Mouse (Mus musculus) neural tube, embryonic 12.5 days (tissue): ENCODE measurements at regions not wholly inside any gene's neighbourhood (a gene's known extent, or its start where the extent isn't known, plus 50 kb on each side); places are given as distances from the start of the nearest gene placed in this dataset.

ENCODE experiments used
- ATAC-seq: fragments of 200-750 bp; cut with Nextera tagmentation; 2 replicates; pipeline ENCODE4 v1.8.0; 2017; ENCODE audit warnings: low read depth, mild to moderate bottlenecking, moderate TSS enrichment, moderate library complexity; ENCODE audit not compliant: low FRiP score
- H3K27ac ChIP-seq: fragments of 300-500 bp; sonication (generic); 2 replicates; pipeline ENCODE4 v1.5.1; 2016
- H3K27me3 ChIP-seq: fragments of 300-500 bp; sonication (generic); replicated peaks from 2 replicates; pipeline ENCODE4 v1.6.1; 2016; ENCODE audit warnings: mild to moderate bottlenecking
- H3K36me3 ChIP-seq: fragments of 300-500 bp; sonication (generic); 2 replicates; pipeline ENCODE4 v1.6.1; 2016; ENCODE audit warnings: mild to moderate bottlenecking
- H3K4me1 ChIP-seq: fragments of 300-500 bp; sonication (generic); 2 replicates; pipeline ENCODE4 v1.6.1; 2016
- H3K4me2 ChIP-seq: fragments of 300-500 bp; sonication (generic); replicated peaks from 2 replicates; pipeline ENCODE4 v1.6.1; 2016; ENCODE audit warnings: mild to moderate bottlenecking
- H3K4me3 ChIP-seq: fragments of 300-500 bp; sonication (generic); 2 replicates; pipeline ENCODE4 v1.5.1; 2016
- H3K9ac ChIP-seq: fragments of 300-500 bp; sonication (generic); 2 replicates; pipeline ENCODE4 v1.6.1; 2016; ENCODE audit warnings: mild to moderate bottlenecking
- H3K9me3 ChIP-seq: fragments of 300-500 bp; sonication (generic); 2 replicates; pipeline ENCODE4 v1.6.1; 2016; ENCODE audit warnings: mild to moderate bottlenecking
- WGBS: fragments of 180-500 bp; shearing (Covaris S2); methylation state at CpG from one replicate; pipeline ENCODE4 v1.1.7; 2016; 5-methylcytosine and 5-hydroxymethylcytosine counted together

DNA sequence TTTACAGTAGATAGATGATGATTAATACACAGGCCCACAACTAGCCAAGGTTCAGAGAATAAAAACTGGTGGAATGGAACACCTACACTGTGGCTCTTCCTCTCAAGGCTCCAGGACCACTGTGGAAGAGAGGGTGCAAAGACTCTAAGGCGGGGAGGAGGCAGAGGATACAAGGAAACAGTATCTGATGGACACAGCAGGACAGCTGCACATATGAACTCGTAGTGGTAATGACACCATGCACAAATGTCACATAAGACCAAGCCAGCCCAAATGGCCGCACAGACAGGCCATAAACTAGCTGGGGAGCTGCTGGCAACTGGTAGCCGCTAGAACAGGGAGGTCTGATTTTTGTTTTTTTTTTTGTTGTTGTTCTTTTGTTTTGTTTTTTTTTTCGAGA, 197.0 kb upstream of the Serp2 start:
- WGBS: 85% methylated on average over 5 of the region's 5 CpGs
- H3K27me3 ChIP-seq: no peaks in the 10 kb centered on the region
- H3K4me2 ChIP-seq: no peak overlapping the region
- no peak overlapping the region for H3K9ac ChIP-seq
- no peaks in the 10 kb centered on the region for H3K4me1 ChIP-seq
- H3K36me3 ChIP-seq: no peaks in the 10 kb centered on the region
- H3K9me3 ChIP-seq: no peaks in the 10 kb centered on the region
- no peak overlapping the region for H3K4me3 ChIP-seq
- no peak overlapping the region for H3K27ac ChIP-seq
- no peak for ATAC-seq

DNA sequence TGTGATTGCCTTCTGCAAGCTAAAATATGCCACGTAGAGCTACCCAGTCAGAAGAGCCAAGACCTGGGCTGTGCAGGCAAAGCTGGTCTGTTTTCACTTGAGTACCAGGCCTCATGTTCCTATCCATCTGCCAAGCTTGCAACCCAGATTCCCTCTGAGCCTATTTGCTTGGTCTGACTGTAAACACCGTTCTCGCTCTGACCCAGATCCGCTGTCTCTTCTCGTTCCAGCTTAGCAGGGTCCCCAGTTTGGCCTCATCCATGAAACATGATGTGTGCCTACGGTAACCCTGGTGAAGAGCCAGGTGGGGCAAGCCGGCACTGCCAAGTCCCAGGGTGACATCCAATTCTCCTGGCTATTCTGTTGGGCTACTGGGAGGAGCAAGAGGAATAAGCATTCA, 192.5 kb upstream of the Serp2 start:
- H3K36me3 ChIP-seq: no peaks in the 10 kb centered on the region
- no peaks in the 10 kb centered on the region for H3K9me3 ChIP-seq
- no peak overlapping the region for H3K27ac ChIP-seq
- no peaks in the 10 kb centered on the region for H3K4me1 ChIP-seq
- WGBS: 93% methylated on average over 7 of the region's 7 CpGs
- H3K9ac ChIP-seq: no peak overlapping the region
- no peak overlapping the region for H3K4me3 ChIP-seq
- no peaks in the 10 kb centered on the region for H3K27me3 ChIP-seq
- no peak overlapping the region for H3K4me2 ChIP-seq
- ATAC-seq: no peak

GRCm38 (mm10) chr14:76748711-76749110, 192.0 kb upstream of the Serp2 start:
- no peak overlapping the region for H3K27ac ChIP-seq
- no peak for ATAC-seq

DNA sequence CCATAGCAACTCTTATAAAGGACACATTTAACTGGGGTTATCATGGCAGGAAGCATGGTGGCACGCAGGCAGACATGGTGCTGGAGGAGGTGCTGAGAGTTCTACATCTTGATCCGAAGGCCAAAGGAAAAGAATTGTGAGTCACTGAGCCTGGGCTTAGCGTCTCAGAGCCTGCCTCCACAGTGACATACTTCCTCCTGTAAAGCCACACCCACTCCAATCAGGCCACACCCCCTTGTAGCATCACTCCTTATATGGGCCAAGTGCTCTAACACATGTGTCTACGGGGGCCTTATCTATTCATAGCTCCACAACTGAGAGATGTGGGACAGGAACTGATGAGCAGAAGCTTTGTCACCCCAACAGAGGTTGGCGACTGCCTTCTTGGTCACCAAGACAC, 191.1 kb upstream of the Serp2 start:
- H3K4me3 ChIP-seq: no peak overlapping the region
- 96% methylated on average over 5 of the region's 5 CpGs for WGBS
- H3K9ac ChIP-seq: no peak overlapping the region
- H3K27ac ChIP-seq: no peak overlapping the region
- H3K4me2 ChIP-seq: no peak overlapping the region
- H3K36me3 ChIP-seq: no peaks in the 10 kb centered on the region
- no peaks in the 10 kb centered on the region for H3K27me3 ChIP-seq
- ATAC-seq: no peak
- H3K4me1 ChIP-seq: no peaks in the 10 kb centered on the region
- no peaks in the 10 kb centered on the region for H3K9me3 ChIP-seq

More at GRCm38 (mm10) chr14:76748711-76749110, 192.0 kb upstream of the Serp2 start:
- no peaks in the 10 kb centered on the region for H3K4me1 ChIP-seq
- 95% methylated on average over 2 of the region's 2 CpGs for WGBS
- no peaks in the 10 kb centered on the region for H3K9me3 ChIP-seq
- no peak overlapping the region for H3K4me3 ChIP-seq
- no peak overlapping the region for H3K9ac ChIP-seq
- no peak overlapping the region for H3K4me2 ChIP-seq
- no peaks in the 10 kb centered on the region for H3K36me3 ChIP-seq
- H3K27me3 ChIP-seq: no peaks in the 10 kb centered on the region

DNA sequence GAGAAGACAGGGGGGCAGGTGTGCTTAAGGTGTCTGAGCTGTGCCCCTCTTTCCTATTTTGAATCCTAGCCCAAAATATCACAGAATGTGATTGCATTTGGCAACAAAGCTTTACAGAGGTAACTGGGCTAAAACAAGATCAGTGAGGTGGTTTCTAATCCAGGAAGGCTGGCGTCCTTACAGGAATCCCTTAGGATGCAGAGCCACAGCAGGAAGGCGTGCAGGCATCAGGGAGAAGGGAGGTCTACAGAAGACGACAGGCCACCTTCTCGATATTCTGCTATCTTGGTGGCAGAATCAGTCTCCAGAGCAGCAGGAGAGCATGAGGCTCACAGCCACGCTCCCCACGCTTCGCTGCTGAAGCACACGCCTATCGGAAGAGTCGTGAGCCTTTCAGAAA, 189.6 kb upstream of the Serp2 start:
- no peaks in the 10 kb centered on the region for H3K4me1 ChIP-seq
- no peaks in the 10 kb centered on the region for H3K36me3 ChIP-seq
- no peak overlapping the region for H3K4me2 ChIP-seq
- no peak for ATAC-seq
- WGBS: 91% methylated on average over 10 of the region's 10 CpGs
- no peaks in the 10 kb centered on the region for H3K9me3 ChIP-seq
- no peak overlapping the region for H3K9ac ChIP-seq
- no peak overlapping the region for H3K27ac ChIP-seq
- H3K27me3 ChIP-seq: no peaks in the 10 kb centered on the region
- H3K4me3 ChIP-seq: no peak overlapping the region

DNA sequence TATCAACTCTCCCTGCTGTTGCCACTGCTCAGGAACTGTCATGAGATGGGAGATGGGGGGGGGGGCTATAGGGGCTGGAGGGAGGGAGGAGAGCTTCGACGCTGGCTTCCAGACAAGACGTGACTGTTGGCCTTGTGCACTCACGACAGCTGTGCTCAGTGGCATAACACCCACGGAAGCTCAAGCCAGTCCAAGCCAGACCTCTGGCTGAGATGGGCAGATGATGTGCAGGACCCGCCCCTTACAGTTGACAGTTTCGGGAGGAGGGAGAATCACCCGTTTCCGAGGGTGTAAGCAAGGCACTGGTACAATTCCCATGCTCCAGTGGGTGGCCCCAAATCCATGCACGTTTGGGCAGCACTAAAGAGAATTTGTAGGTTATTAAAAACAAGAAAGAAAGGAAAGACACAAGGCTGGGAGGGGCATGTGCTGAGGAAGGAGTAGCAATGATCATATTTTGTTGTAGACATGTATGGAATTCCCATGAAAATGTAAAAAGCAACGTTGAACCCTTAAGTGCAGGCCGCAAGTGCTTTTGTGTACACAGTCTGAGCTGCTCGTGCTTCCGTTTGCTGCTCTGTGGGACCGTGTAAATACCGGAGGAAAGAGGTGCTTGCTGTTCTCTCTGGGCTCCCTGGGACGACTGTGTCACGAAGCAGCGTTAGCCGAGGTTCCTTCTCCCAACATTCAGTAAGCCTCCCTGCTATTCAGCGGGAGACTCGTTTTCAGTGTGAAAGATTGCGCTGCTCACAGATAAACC, 188.2 kb upstream of the Serp2 start:
- no peak for ATAC-seq
- H3K4me3 ChIP-seq: no peak overlapping the region
- peaks cover 1% of the 10 kb centered on the region; the same call in 1 of the 2 replicates for H3K4me1 ChIP-seq
- no peaks in the 10 kb centered on the region for H3K27me3 ChIP-seq
- no peak overlapping the region for H3K9ac ChIP-seq
- no peaks in the 10 kb centered on the region for H3K9me3 ChIP-seq
- H3K27ac ChIP-seq: no peak overlapping the region
- H3K36me3 ChIP-seq: no peaks in the 10 kb centered on the region
- no peak overlapping the region for H3K4me2 ChIP-seq
- 75% methylated on average over 23 of the region's 23 CpGs for WGBS

DNA sequence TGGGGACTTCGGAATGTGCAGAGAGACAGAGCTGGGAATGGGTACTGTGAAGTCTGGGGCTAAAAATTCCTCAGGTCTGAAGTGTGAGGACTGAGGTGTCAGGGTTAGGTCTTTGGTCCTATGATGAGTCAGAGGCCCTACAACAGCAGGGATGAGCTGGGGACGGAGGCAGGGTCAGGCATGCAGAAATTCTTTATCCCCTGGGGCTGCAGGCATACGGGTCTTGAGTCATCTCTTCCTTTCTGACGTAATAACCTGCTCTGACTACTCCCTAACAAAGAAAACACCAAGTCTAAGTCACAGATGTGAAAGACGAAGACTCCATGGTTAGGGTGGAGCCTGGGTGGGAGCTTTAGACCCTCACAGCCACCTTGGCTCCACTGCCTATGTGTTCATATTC, 185.6 kb upstream of the Serp2 start:
- Histone ChIP-seq H3K9ac (no peak overlapping the region), H3K36me3 (no peaks in the 10 kb centered on the region), H3K27me3 (no peaks in the 10 kb centered on the region), H3K4me2 (no peak overlapping the region), H3K4me3 (no peak overlapping the region), H3K9me3 (no peaks in the 10 kb centered on the region), H3K27ac (no peak overlapping the region), H3K4me1 (peaks cover 3% of the 10 kb centered on the region; the same call in 1 of the 2 replicates)
- no peak for ATAC-seq
- 77% methylated on average over 5 of the region's 5 CpGs for WGBS

GRCm38 (mm10) chr14:76739836-76740597, 183.3 kb upstream of the Serp2 start:
- H3K4me1 ChIP-seq: peaks cover 6% of the 10 kb centered on the region; the same call in 1 of the 2 replicates
- H3K4me2 ChIP-seq: peak overlapping the region; percentile 26; the same call in 1 of the 2 replicates
- H3K27me3 ChIP-seq: no peaks in the 10 kb centered on the region
- ATAC-seq: 0 out of 2 replicates have a peak, but pooled peaks have one; percentile 29
- H3K36me3 ChIP-seq: no peaks in the 10 kb centered on the region
- H3K9ac ChIP-seq: no peak overlapping the region
- no peak overlapping the region for H3K27ac ChIP-seq
- WGBS: 63% methylated on average over 25 of the region's 25 CpGs
- H3K9me3 ChIP-seq: no peaks in the 10 kb centered on the region
- H3K4me3 ChIP-seq: no peak overlapping the region

DNA sequence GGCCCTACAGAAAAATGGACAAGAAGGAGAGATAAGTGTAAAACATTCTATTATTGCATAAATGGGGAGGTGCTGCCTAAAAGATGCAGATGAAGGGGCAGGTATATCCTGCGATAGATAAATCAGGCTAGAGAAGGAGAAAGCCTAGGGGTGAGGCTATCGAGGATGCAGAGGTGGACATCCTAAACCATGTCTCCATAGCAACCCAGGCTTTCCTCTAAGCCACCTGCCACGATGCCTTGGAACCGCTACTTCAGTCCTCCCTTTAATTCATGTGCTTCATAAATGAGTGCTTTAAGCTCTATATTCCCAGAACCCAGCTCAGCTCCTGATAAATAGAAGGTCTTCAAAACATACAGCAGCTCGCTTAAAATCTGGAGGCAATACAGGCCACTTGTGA, 179.3 kb upstream of the Serp2 start:
- 84% methylated on average over 5 of the region's 5 CpGs for WGBS
- Histone ChIP-seq H3K4me1 (peaks cover 6% of the 10 kb centered on the region; the same call in 1 of the 2 replicates), H3K27ac (no peak overlapping the region), H3K9me3 (no peaks in the 10 kb centered on the region), H3K36me3 (no peaks in the 10 kb centered on the region), H3K27me3 (no peaks in the 10 kb centered on the region), H3K9ac (no peak overlapping the region), H3K4me3 (no peak overlapping the region), H3K4me2 (no peak overlapping the region)
- ATAC-seq: no peak

GRCm38 (mm10) chr14:76735107-76735506, 178.4 kb upstream of the Serp2 start:
- Histone ChIP-seq H3K9me3 (no peaks in the 10 kb centered on the region), H3K27me3 (no peaks in the 10 kb centered on the region), H3K9ac (no peak overlapping the region), H3K4me1 (peaks cover 6% of the 10 kb centered on the region; the same call in 1 of the 2 replicates), H3K36me3 (no peaks in the 10 kb centered on the region), H3K27ac (no peak overlapping the region), H3K4me2 (no peak overlapping the region), H3K4me3 (no peak overlapping the region)
- WGBS: 35% methylated on average over 4 of the region's 4 CpGs
- no peak for ATAC-seq

GRCm38 (mm10) chr14:76733258-76733823, 176.7 kb upstream of the Serp2 start:
- Histone ChIP-seq H3K4me1 (0 out of 2 replicates have a peak, but pooled peaks cover 3% of the 10 kb centered on the region), H3K9me3 (no peaks in the 10 kb centered on the region), H3K27ac (no peak overlapping the region), H3K27me3 (no peaks in the 10 kb centered on the region), H3K4me2 (no peak overlapping the region), H3K9ac (no peak overlapping the region), H3K36me3 (no peaks in the 10 kb centered on the region), H3K4me3 (no peak overlapping the region)
- WGBS: 88% methylated on average over 8 of the region's 8 CpGs
- no peak for ATAC-seq
